Mouse (Mus musculus): ENCODE data around the gene C1qtnf1. TPM values are rescaled to one million over a fixed set of nuclear protein-coding genes. Genes with fewer than 3 reads are reported as not detected.
A peak's percentile ranks its signal among the peaks of the same experiment; 100 is the strongest.

Gene C1qtnf1
- total and polyA plus RNA-seq, 3 experiments, result 15.2 to 16.0 (median 15.3) TPM

- intact Hi-C loops (cut with DNase I), result no loop called here
- DNase-seq, result no peak
- Histone ChIP-seq H3K27ac (peak overlapping the region; percentile 5), H3K27me3 (ENCODE audit: control insufficient read depth, insufficient read depth, low read length) (no peaks in the 10 kb centered on the region), H3K4me3 (no peak overlapping the region), H3K9ac (ENCODE audit: low read depth, low read length) (no peak overlapping the region), H3K4me1 (ENCODE audit: control insufficient read depth, insufficient read depth, low read length) (peaks cover 42% of the 10 kb centered on the region), H3K79me2 (replicated peaks; ENCODE audit: control insufficient read depth, insufficient read depth, low read length) (no peaks in the 10 kb centered on the region), H3K36me3 (ENCODE audit: control insufficient read depth, insufficient read depth, low read length) (no peaks in the 10 kb centered on the region)
- 55% methylated on average over 5 of the region's 5 CpGs for WGBS
- TF ChIP-seq POLR2A (IDR thresholded peaks at IDR 0.05; ENCODE audit: insufficient read depth, low read depth, low read length) (no peak), EP300 (IDR thresholded peaks at IDR 0.05; ENCODE audit: insufficient read depth, low read depth, low read length) (no peak), CTCF (IDR thresholded peaks at IDR 0.05) (no peak)
Observed at GRCm38 (mm10) chr11:118426765-118427164, 1.2 kb upstream of the C1qtnf1 start.

- peaks cover 45% of the 10 kb centered on the region for H3K4me1 ChIP-seq (ENCODE audit: control insufficient read depth, insufficient read depth, low read length)
- WGBS, result 35% methylated on average over 3 of the region's 3 CpGs
- TF ChIP-seq CTCF (IDR thresholded peaks at IDR 0.05), result no peak
- TF ChIP-seq POLR2A (IDR thresholded peaks at IDR 0.05; ENCODE audit: insufficient read depth, low read depth, low read length), result no peak
- TF ChIP-seq EP300 (IDR thresholded peaks at IDR 0.05; ENCODE audit: insufficient read depth, low read depth, low read length), result no peak
- H3K9ac ChIP-seq (ENCODE audit: low read depth, low read length), result no peak overlapping the region
- no peaks in the 10 kb centered on the region for H3K27me3 ChIP-seq (ENCODE audit: control insufficient read depth, insufficient read depth, low read length)
- H3K4me3 ChIP-seq, result no peak overlapping the region
- intact Hi-C loops (cut with DNase I), result no loop called here
- H3K79me2 ChIP-seq (replicated peaks; ENCODE audit: control insufficient read depth, insufficient read depth, low read length), result no peaks in the 10 kb centered on the region
- H3K27ac ChIP-seq, result peak overlapping the region; percentile 89
- H3K36me3 ChIP-seq (ENCODE audit: control insufficient read depth, insufficient read depth, low read length), result no peaks in the 10 kb centered on the region
- no peak for DNase-seq
Observed at GRCm38 (mm10) chr11:118427266-118427779, 680 bp upstream of the C1qtnf1 start.

- DNase-seq, result peak; percentile 58 to 75
- Histone ChIP-seq H3K9ac (ENCODE audit: low read depth, low read length) (peak overlapping the region; percentile 74), H3K27ac (peak overlapping the region; percentile 89), H3K4me1 (ENCODE audit: control insufficient read depth, insufficient read depth, low read length) (peaks cover 48% of the 10 kb centered on the region), H3K4me3 (peak overlapping the region; percentile 41), H3K79me2 (replicated peaks; ENCODE audit: control insufficient read depth, insufficient read depth, low read length) (no peaks in the 10 kb centered on the region), H3K36me3 (ENCODE audit: control insufficient read depth, insufficient read depth, low read length) (no peaks in the 10 kb centered on the region), H3K27me3 (ENCODE audit: control insufficient read depth, insufficient read depth, low read length) (no peaks in the 10 kb centered on the region)
- intact Hi-C loops (cut with DNase I), result no loop called here
- 7% methylated on average over 11 of the region's 11 CpGs for WGBS
- no peak for TF ChIP-seq EP300 (IDR thresholded peaks at IDR 0.05; ENCODE audit: insufficient read depth, low read depth, low read length)
- no peak for TF ChIP-seq CTCF (IDR thresholded peaks at IDR 0.05)
- TF ChIP-seq POLR2A (IDR thresholded peaks at IDR 0.05; ENCODE audit: insufficient read depth, low read depth, low read length), result no peak; the same call in 1 of the 2 replicates
Observed at GRCm38 (mm10) chr11:118428460-118428868, 461 bp downstream of the C1qtnf1 start.

- Histone ChIP-seq H3K4me1 (ENCODE audit: control insufficient read depth, insufficient read depth, low read length) (peaks cover 43% of the 10 kb centered on the region), H3K27ac (peak overlapping the region; percentile 89), H3K27me3 (ENCODE audit: control insufficient read depth, insufficient read depth, low read length) (no peaks in the 10 kb centered on the region), H3K36me3 (ENCODE audit: control insufficient read depth, insufficient read depth, low read length) (no peaks in the 10 kb centered on the region), H3K9ac (ENCODE audit: low read depth, low read length) (peak overlapping the region; percentile 74), H3K4me3 (peak overlapping the region; percentile 41), H3K79me2 (replicated peaks; ENCODE audit: control insufficient read depth, insufficient read depth, low read length) (no peaks in the 10 kb centered on the region)
- TF ChIP-seq CTCF (IDR thresholded peaks at IDR 0.05), result no peak
- TF ChIP-seq EP300 (IDR thresholded peaks at IDR 0.05; ENCODE audit: insufficient read depth, low read depth, low read length), result 0 out of 2 replicates have a peak, but pooled peaks have one; percentile 13
- TF ChIP-seq POLR2A (IDR thresholded peaks at IDR 0.05; ENCODE audit: insufficient read depth, low read depth, low read length), result 0 out of 2 replicates have a peak, but pooled peaks have one; percentile 15
- intact Hi-C loops (cut with DNase I), result no loop called here
- DNase-seq, result peak; percentile 56 to 68
- WGBS, result 31% methylated on average over 8 of the region's 8 CpGs
Observed at GRCm38 (mm10) chr11:118428944-118429709, 1.1 kb downstream of the C1qtnf1 start.

- TF ChIP-seq POLR2A (IDR thresholded peaks at IDR 0.05; ENCODE audit: insufficient read depth, low read depth, low read length) (no peak), EP300 (IDR thresholded peaks at IDR 0.05; ENCODE audit: insufficient read depth, low read depth, low read length) (no peak), CTCF (IDR thresholded peaks at IDR 0.05) (no peak)
- peaks cover 36% of the 10 kb centered on the region for H3K4me1 ChIP-seq (ENCODE audit: control insufficient read depth, insufficient read depth, low read length)
- intact Hi-C loops (cut with DNase I), result no loop called here
Observed at GRCm38 (mm10) chr11:118430291-118430885, 2.4 kb downstream of the C1qtnf1 start.

More at GRCm38 (mm10) chr11:118430291-118430885, 2.4 kb downstream of the C1qtnf1 start:
- no peak overlapping the region for H3K9ac ChIP-seq (ENCODE audit: low read depth, low read length)
- peak overlapping the region; percentile 89 for H3K27ac ChIP-seq
- no peaks in the 10 kb centered on the region for H3K79me2 ChIP-seq (replicated peaks; ENCODE audit: control insufficient read depth, insufficient read depth, low read length)
- WGBS, result 23% methylated on average over 4 of the region's 4 CpGs
- no peak overlapping the region for H3K4me3 ChIP-seq
- no peak for DNase-seq
- no peaks in the 10 kb centered on the region for H3K36me3 ChIP-seq (ENCODE audit: control insufficient read depth, insufficient read depth, low read length)
- H3K27me3 ChIP-seq (ENCODE audit: control insufficient read depth, insufficient read depth, low read length), result no peaks in the 10 kb centered on the region
